Mouse (Mus musculus): ENCODE measurements around the gene Acsbg1.

Gene Acsbg1

DNA sequence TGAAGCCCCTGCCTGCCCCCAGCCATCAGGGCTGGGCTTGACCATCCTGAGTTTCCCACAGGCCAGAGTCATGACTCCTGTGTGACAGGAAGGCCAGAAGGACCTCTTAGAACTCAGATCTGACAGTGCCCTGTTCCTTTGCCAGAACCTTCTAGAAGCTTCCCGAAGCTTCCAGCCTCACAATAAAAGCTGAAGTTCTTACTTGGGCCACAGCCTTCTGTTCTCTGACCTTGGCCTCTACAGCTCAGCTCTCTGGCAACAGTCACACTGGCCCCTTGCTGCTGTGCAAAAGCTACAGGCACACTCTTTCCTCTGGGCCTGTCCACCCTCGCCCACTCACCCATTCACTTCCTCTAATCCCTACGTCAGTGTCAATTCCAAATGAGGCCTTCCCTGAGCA lies 10.3 kb upstream of the Acsbg1 start:
- in situ Hi-C loops (cut with MboI, MseI) = no loop called here

- in situ Hi-C loops (cut with MboI, MseI) = no loop called here
Measured at GRCm38 (mm10) chr9:54668455-54668854, 6.8 kb upstream of the Acsbg1 start.

DNA sequence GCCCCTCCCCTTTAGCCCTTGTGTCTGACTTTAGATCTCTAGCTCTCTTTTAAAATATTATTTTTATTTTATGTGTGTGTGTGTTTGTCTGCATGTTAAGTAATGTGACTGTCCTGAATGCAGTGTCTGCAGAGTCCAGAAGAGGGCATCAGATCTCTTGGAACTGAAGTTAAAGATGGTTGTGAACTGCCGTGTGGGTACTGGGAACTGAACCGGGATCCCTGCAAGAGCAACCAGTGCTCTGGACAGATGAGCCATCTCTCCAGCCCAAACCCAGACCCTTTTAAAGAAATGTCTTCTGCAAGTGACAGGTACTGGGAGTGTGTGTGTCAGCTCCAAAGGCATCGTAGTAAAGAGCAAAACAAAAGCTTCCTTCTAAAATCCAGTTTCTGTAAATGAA lies 4.4 kb upstream of the Acsbg1 start:
- in situ Hi-C loops (cut with MboI, MseI) = no loop called here

DNA sequence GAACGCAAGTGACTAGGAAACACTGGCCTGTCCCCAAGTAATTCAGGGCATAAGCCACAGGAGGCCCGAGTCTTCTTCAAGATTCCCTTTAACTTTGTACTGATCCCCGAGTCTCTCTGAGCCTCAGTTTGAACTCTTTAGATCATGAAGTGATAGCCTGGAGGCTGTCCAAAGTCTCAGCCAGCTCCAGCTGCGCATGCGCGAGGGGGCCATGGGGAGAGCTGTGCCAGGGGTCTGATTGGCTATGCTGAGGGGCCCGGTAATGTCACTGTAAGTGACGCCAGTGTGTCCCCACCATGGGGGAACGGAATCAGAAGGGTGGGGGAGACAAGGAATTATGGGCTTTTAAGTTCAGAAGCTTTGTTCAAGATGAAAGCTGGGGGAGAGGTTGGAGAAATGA lies 2.7 kb upstream of the Acsbg1 start:
- in situ Hi-C loops (cut with MboI, MseI) = no loop called here

GRCm38 (mm10) chr9:54658773-54659172 lies 2.9 kb downstream of the Acsbg1 start:
- in situ Hi-C loops (cut with MboI, MseI) = no loop called here

GRCm38 (mm10) chr9:54656402-54656801 lies 5.3 kb downstream of the Acsbg1 start:
- in situ Hi-C loops (cut with MboI, MseI) = no loop called here

GRCm38 (mm10) chr9:54655846-54656245 lies 5.8 kb downstream of the Acsbg1 start:
- in situ Hi-C loops (cut with MboI, MseI) = no loop called here

DNA sequence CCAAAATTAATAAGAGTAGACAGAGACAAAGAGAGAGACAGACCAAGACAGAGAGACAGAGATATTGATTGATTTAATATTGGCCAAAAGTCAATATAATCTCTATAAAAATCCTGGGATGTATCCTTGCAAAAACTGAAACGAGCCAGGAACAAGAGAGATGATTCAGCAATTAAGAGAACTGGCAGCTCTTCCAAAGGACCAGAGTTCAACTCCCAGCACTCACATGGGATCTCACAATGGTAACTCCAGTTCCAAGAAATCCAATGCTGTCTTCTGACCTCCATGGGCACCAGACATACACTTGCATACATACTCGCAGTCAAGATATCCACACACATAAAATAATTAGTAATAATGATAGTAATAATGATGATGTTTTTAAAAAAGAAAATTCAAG lies 8.9 kb downstream of the Acsbg1 start:
- in situ Hi-C loops (cut with MboI, MseI) = no loop called here

- in situ Hi-C loops (cut with MboI, MseI) = loop anchor here in 1 of 2 experiments (25.0 kb wide), 1 partner anchor 462 kb away; no protein-coding TSS in a partner anchor
Measured at GRCm38 (mm10) chr9:54649360-54649759, 12.3 kb downstream of the Acsbg1 start.

DNA sequence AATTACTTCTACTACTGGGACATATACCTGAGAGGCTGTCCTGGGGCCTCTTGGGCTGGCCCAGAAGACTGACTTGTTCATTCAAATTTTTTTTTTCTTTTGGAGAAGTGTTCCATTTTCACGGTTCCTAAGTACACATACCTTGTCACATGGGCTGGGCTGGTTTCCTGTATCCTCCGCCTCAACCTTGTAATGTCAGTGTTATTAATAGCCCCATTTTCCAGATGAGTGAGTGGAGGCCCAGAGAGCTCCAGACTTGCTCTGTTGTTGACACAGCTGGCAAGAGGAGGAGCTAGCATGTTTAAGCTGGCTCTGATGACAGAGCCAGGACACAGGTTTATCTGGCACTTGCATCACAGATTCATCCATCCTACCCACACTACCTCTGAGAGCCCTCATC lies 14.2 kb downstream of the Acsbg1 start:
- in situ Hi-C loops (cut with MboI, MseI) = loop anchor here in 1 of 2 experiments (25.0 kb wide), 1 partner anchor 460 kb away; no protein-coding TSS in a partner anchor

DNA sequence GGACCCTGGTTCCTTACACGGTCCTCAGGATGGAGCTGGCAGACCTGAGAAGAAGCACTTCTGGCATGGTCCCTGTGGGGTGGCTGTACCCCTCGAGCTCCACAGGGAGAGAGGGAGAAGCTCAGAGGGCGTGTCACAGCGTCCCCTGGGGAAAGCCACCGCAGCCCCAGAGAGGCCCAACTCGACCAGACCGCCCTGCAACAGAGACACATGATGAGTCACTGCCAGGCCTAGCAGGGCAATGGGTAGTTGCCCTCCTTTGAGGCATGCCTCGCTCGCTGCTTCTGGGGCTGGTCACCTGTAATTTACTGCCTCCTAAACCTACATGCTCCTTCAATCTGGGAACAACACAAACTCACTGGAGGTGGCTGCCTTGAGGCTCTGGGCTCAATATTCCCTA lies 15.4 kb downstream of the Acsbg1 start:
- in situ Hi-C loops (cut with MboI, MseI) = loop anchor here in 1 of 2 experiments (25.0 kb wide), 1 partner anchor 459 kb away; no protein-coding TSS in a partner anchor

DNA sequence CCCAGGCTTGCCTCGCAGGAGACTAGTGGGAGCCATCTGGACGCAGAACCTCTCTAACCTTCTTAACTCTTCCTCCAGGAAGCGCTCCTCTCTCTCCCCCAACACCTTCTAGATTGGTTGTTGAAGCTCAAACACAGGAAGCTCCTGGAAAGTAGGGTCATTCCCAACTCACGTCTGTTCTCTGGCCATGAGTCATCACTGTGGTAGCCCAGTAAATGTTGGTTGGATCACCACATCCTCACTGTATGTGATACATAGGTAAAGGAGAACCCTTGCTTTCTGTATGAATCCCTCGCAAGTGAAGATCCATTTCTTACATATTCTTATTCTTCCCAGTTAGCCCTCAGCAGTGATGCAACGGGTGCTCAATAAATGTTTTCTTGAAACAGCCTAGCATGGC lies 16.1 kb downstream of the Acsbg1 start:
- in situ Hi-C loops (cut with MboI, MseI) = loop anchor here in 1 of 2 experiments (25.0 kb wide), 1 partner anchor 458 kb away; no protein-coding TSS in a partner anchor

DNA sequence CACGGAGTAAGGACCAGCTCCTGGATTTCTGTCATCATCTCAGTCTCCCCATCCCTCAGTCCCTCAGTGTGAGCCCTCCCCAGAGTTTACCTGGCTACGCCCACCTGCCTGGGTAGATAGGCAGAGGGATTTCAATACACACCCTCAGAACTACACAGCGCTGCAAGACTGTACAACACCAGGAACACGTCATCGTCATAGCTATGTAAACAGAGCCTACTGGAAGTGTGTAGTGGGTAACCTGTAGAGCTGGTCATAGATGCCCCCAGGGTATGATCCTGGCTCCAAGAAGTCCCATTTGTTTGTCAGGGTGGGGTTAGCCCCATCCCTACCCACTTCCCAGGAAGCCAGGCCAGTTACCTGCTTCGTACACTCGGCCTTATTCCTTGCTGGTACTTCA lies 18.5 kb downstream of the Acsbg1 start:
- in situ Hi-C loops (cut with MboI, MseI) = loop anchor here in 1 of 2 experiments (25.0 kb wide), 1 partner anchor 456 kb away; no protein-coding TSS in a partner anchor

GRCm38 (mm10) chr9:54642556-54642955 lies 19.1 kb downstream of the Acsbg1 start:
- in situ Hi-C loops (cut with MboI, MseI) = loop anchor here in 1 of 2 experiments (25.0 kb wide), 1 partner anchor 455 kb away; no protein-coding TSS in a partner anchor

DNA sequence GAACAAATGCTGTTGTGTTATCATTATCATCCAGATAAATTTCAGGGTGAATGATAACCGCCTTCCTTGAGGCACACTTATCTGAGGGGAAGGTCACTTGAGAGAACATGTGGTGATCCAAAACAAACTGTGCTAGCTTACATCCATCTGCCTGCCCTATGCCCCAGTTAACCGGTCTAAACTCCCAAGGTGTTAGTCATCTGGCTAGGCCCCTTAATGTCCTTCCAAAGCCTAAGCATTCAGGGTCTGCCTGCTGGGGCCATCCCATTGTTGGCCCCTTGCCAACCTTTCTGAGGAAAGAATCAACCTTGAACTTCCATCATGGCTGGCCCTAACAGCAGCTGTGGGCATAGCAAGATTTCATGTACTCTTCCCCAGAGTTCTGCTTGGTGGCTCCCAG lies 19.5 kb downstream of the Acsbg1 start:
- in situ Hi-C loops (cut with MboI, MseI) = loop anchor here in 1 of 2 experiments (25.0 kb wide), 1 partner anchor 455 kb away; no protein-coding TSS in a partner anchor

GRCm38 (mm10) chr9:54641548-54641947 lies 20.1 kb downstream of the Acsbg1 start:
- in situ Hi-C loops (cut with MboI, MseI) = loop anchor here in 1 of 2 experiments (25.0 kb wide), 1 partner anchor 454 kb away; no protein-coding TSS in a partner anchor

DNA sequence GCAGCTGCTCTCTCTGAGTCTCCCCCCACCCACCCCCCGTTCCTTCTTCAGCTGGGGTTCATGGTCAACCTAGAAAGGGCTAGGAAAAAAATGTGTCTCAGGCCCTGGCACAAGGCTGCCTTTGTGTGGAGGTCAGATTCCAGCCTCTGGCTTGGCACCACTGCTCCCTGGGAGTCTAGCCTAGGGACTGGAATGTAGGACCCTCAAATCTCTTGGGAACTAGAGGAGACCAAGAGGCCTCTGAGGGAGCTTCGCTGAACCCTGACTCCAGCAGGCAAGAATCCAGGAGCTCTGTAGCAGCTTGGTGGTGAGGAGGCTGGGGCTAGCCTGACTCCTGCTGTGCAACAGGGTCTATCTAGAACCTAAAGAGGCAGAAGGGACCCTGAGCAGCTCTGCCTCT lies 22.5 kb downstream of the Acsbg1 start:
- in situ Hi-C loops (cut with MboI, MseI) = loop anchor here in 1 of 2 experiments (25.0 kb wide), 1 partner anchor 452 kb away; no protein-coding TSS in a partner anchor

DNA sequence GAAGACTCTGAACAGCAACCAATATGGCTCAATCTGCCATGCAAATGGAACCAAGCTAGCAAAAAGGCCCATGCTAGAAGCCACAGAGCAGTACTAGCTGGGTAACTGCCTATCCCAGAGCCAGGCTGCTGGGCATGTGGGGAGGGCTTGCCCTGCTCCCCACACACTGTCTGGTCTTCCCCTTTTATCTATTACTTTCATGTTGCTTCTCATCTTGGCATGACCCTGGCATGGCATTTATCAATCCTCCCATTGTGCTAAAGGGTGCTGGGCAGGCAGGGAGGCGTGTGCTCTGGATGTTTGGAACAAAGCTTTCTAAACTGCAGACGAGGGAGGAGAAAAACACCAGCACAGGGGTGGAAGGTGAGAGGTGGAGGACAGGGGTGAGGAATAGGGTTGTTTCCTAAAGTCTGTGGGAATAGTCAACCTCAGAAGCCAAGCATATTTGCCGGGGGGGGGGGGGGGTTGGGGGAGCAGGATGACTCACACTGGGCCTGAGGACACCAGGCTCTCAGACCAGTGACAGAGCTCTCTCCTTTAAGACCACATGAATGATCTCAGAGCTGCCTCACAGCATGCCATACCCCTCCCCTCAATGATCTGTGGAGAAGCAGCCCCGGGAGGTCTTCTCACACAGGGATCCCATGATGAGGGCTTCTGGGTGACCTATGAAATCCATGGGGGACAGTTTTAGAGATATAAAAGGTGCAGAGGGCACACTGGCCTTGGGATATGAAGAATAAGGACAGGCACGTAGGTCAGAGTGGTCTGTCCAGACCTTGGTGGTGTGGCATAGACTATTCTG lies 24.0 kb downstream of the Acsbg1 start:
- in situ Hi-C loops (cut with MboI, MseI) = loop anchor here in 1 of 2 experiments (25.0 kb wide), 1 partner anchor 450 kb away; no protein-coding TSS in a partner anchor

DNA sequence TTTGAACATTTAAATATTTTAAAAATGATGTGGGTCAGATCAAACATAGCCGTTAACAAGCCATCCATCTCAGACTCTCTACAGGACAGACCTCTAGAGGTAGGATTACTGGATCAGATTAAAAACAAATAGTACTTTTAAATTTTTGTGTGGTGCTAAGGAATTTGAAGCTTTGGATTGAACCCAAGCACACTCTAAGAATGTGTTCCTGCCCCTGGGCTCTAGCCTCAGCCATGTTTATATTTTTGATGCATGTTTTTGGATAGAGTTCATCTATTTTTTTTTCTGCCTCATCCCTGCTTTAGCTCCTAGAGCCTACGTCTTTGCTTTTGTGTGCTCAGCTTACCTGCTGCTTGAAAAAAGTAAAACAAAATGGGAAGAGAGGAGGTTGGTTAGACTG lies 28.3 kb downstream of the Acsbg1 start:
- in situ Hi-C loops (cut with MboI, MseI) = loop anchor here in 1 of 2 experiments (25.0 kb wide), 1 partner anchor 446 kb away; no protein-coding TSS in a partner anchor

DNA sequence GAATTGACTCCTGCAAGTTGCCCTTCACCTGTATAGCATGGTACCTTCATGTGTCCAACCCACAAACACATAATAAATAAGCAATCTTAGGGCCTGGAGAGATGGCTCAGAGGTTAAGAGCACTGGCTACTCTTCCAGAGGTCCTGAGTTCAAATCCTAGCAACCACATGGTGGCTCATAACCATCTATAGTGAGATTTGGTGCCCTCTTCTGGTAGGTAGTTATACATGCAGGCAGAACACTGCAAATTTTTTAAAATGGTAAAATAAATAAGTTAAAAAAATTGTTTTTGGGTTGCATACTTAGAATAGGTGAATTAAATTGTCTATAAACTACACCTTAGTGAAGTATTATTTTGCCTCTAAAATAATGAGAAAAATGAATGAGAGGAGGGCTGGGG lies 30.8 kb downstream of the Acsbg1 start:
- in situ Hi-C loops (cut with MboI, MseI) = loop anchor here in 1 of 2 experiments (25.0 kb wide), 1 partner anchor 444 kb away; no protein-coding TSS in a partner anchor

- in situ Hi-C loops (cut with MboI, MseI) = loop anchor here (5.0 to 25.0 kb wide), 2 partner anchors 48 to 442 kb away; no protein-coding TSS in a partner anchor
Measured at GRCm38 (mm10) chr9:54629613-54630261, 31.9 kb downstream of the Acsbg1 start.

- in situ Hi-C loops (cut with MboI, MseI) = loop anchor here (5.0 to 25.0 kb wide), 2 partner anchors 49 to 441 kb away; no protein-coding TSS in a partner anchor
Measured at GRCm38 (mm10) chr9:54628752-54629151, 32.9 kb downstream of the Acsbg1 start.

Measured in T-helper 17 cell (primary cell).